In genomic region chr19:55218192-55218739, GRCm38 (mm10) we compare ENCODE assay signal across 8 mouse cellular contexts. TPM values are rescaled to one million over a fixed set of nuclear protein-coding genes. Genes with fewer than 3 reads are reported as not detected.
DNase-seq lines count a peak whose midpoint lies in the region; ATAC-seq and TF ChIP-seq lines count a peak whose summit lies in the region.

No protein-coding gene starts in this region.

- TF ChIP-seq POLR2A in bone marrow, adult 2 months (IDR thresholded peaks at IDR 0.05; ENCODE audit: borderline replicate concordance, control insufficient read depth, low read depth, low read length), result no peak
- no peak for TF ChIP-seq POLR2A in spleen, adult 2 months (IDR thresholded peaks at IDR 0.05; ENCODE audit: low read depth, low read length)

- H3K9ac ChIP-seq in embryonic facial prominence, embryonic 14.5 days (ENCODE audit: low read depth, low read length), result peak overlapping the region; percentile 55
- H3K9ac ChIP-seq in limb, embryonic 13.5 days, result peak overlapping the region; percentile 58
- H3K9ac ChIP-seq in midbrain, embryonic 15.5 days, result peak overlapping the region; percentile 38

- no peaks in the 10 kb centered on the region; the same call in none of the 2 replicates for H3K4me1 ChIP-seq in bone marrow, adult 2 months (ENCODE audit: control insufficient read depth, insufficient read depth, low read length)
- H3K4me1 ChIP-seq in embryonic facial prominence, embryonic 14.5 days (ENCODE audit: control insufficient read depth, insufficient read depth, low read length), result no peaks in the 10 kb centered on the region
- H3K4me1 ChIP-seq in limb, embryonic 13.5 days, result peaks cover 24% of the 10 kb centered on the region; the same call in 1 of the 2 replicates
- H3K4me1 ChIP-seq in midbrain, embryonic 15.5 days, result peaks cover 11% of the 10 kb centered on the region
- no peaks in the 10 kb centered on the region for H3K4me1 ChIP-seq in spleen, adult 2 months (ENCODE audit: control insufficient read depth, insufficient read depth, insufficient read length)

- peak; percentile 86 for DNase-seq in A20 (ENCODE audit: low read depth, low spot score)
- DNase-seq in embryonic facial prominence, embryonic 14.5 days (ENCODE audit: low spot score), result peak; percentile 87
- peak; percentile 72 for DNase-seq in heart, adult 8-10 months (ENCODE audit: low spot score)
- DNase-seq in kidney, adult 8-10 months, result peak; percentile 71 to 88
- peak; percentile 41 to 64 for DNase-seq in spleen, adult 2 months (ENCODE audit: low read depth in 1 of 2, low spot score in 2 of 2)

- peak; percentile 80 for ATAC-seq in embryonic facial prominence, embryonic 14.5 days (ENCODE audit: low read depth)
- ATAC-seq in limb, embryonic 13.5 days (ENCODE audit: low FRiP score, low read depth), result peak; percentile 75
- ATAC-seq in midbrain, embryonic 15.5 days (replicated peaks), result peak; percentile 87

- WGBS in bone marrow, adult 2 months, result 4% methylated on average over 20 of the region's 20 CpGs
- 4% methylated on average over 20 of the region's 20 CpGs for WGBS in embryonic facial prominence, embryonic 14.5 days
- WGBS in limb, embryonic 13.5 days, result 4% methylated on average over 20 of the region's 20 CpGs
- 3% methylated on average over 20 of the region's 20 CpGs for WGBS in midbrain, embryonic 15.5 days
- WGBS in spleen, adult 2 months, result 5% methylated on average over 20 of the region's 20 CpGs

- no peaks in the 10 kb centered on the region for H3K27me3 ChIP-seq in embryonic facial prominence, embryonic 14.5 days (replicated peaks; ENCODE audit: control insufficient read depth, insufficient read depth, low read length)
- H3K27me3 ChIP-seq in limb, embryonic 13.5 days, result 0 out of 2 replicates have a peak, but pooled peaks cover 5% of the 10 kb centered on the region
- H3K27me3 ChIP-seq in midbrain, embryonic 15.5 days (replicated peaks), result no peaks in the 10 kb centered on the region
- no peaks in the 10 kb centered on the region for H3K27me3 ChIP-seq in spleen, adult 2 months (ENCODE audit: control insufficient read depth, insufficient read depth, low read length)

- no peaks in the 10 kb centered on the region for H3K9me3 ChIP-seq in embryonic facial prominence, embryonic 14.5 days (ENCODE audit: control insufficient read depth, low read length)
- H3K9me3 ChIP-seq in limb, embryonic 13.5 days, result no peaks in the 10 kb centered on the region
- no peaks in the 10 kb centered on the region for H3K9me3 ChIP-seq in midbrain, embryonic 15.5 days

- peak overlapping the region; percentile 84 for H3K27ac ChIP-seq in bone marrow, adult 2 months (ENCODE audit: control insufficient read depth, insufficient read depth, low read depth, low read length, poor library complexity)
- no peak overlapping the region for H3K27ac ChIP-seq in embryonic facial prominence, embryonic 14.5 days (replicated peaks; ENCODE audit: low read depth, low read length)
- no peak overlapping the region for H3K27ac ChIP-seq in limb, embryonic 13.5 days
- no peak overlapping the region for H3K27ac ChIP-seq in midbrain, embryonic 15.5 days
- H3K27ac ChIP-seq in spleen, adult 2 months (ENCODE audit: insufficient read depth, low read length), result no peak overlapping the region

- peak overlapping the region; percentile 67 for H3K4me2 ChIP-seq in embryonic facial prominence, embryonic 14.5 days (ENCODE audit: low read depth, low read length)
- peak overlapping the region; percentile 69 for H3K4me2 ChIP-seq in limb, embryonic 13.5 days (replicated peaks)
- peak overlapping the region; percentile 64 for H3K4me2 ChIP-seq in midbrain, embryonic 15.5 days

- no peaks in the 10 kb centered on the region for H3K36me3 ChIP-seq in embryonic facial prominence, embryonic 14.5 days (ENCODE audit: control insufficient read depth, insufficient read depth, low read length)
- no peaks in the 10 kb centered on the region for H3K36me3 ChIP-seq in limb, embryonic 13.5 days
- H3K36me3 ChIP-seq in midbrain, embryonic 15.5 days (replicated peaks), result no peaks in the 10 kb centered on the region
- no peaks in the 10 kb centered on the region for H3K36me3 ChIP-seq in spleen, adult 2 months (ENCODE audit: control insufficient read depth, insufficient read depth, low read length)

- peak; percentile 84 for TF ChIP-seq CTCF in bone marrow, adult 2 months (IDR thresholded peaks at IDR 0.05; ENCODE audit: control insufficient read depth, insufficient read depth, low read length)
- peak; percentile 72; the same call in 1 of the 2 replicates for TF ChIP-seq CTCF in spleen, adult 2 months (IDR thresholded peaks at IDR 0.05; ENCODE audit: extremely low read depth, insufficient read depth, insufficient read length, insufficient replicate concordance)

- peak overlapping the region; percentile 58 for H3K4me3 ChIP-seq in bone marrow, adult 2 months (replicated peaks; ENCODE audit: control insufficient read depth, low read depth, low read length)
- peak overlapping the region; percentile 37 for H3K4me3 ChIP-seq in embryonic facial prominence, embryonic 14.5 days (ENCODE audit: low read depth, low read length)
- peak overlapping the region; percentile 45 for H3K4me3 ChIP-seq in limb, embryonic 13.5 days
- H3K4me3 ChIP-seq in midbrain, embryonic 15.5 days, result peak overlapping the region; percentile 43
- H3K4me3 ChIP-seq in spleen, adult 2 months (ENCODE audit: extremely low read depth, insufficient read depth, insufficient read length), result peak overlapping the region; percentile 46

RNA-seq across cellular contexts. Expression of gene Gucy2g, which starts 22.8 kb away (rescaled TPM):
- polyA plus RNA-seq in bone marrow, adult 2 months (2011; ENCODE audit: insufficient read depth, insufficient read length, low replicate concordance, missing spikeins), result not detected in 2 replicates
- polyA plus RNA-seq in embryonic facial prominence, embryonic 14.5 days (2014; fragmentation: Nextera tagmentation; extraction: Ambion mirVana), result 0.06 TPM in 1 of 2 replicates, not detected in the other
- total RNA-seq in heart, adult 8-10 months (2022), result not detected
- polyA plus RNA-seq in limb, embryonic 13.5 days (2015; fragmentation: Nextera tagmentation; extraction: Ambion mirVana), result not detected in 2 replicates
- polyA plus RNA-seq in midbrain, embryonic 15.5 days (2015; fragmentation: Nextera tagmentation; extraction: Ambion mirVana), result not detected in 2 replicates
- 0.15 and 0.22 TPM in 2 replicates for polyA plus RNA-seq in spleen, adult 2 months (2012; rRNA removed)

RNA-seq across cellular contexts. Expression of gene Acsl5, which starts 33.5 kb away (rescaled TPM):
- 58.1 and 82.2 TPM in 2 replicates for polyA plus RNA-seq in bone marrow, adult 2 months (2011; ENCODE audit: insufficient read depth, insufficient read length, low replicate concordance, missing spikeins)
- 31.0 and 36.4 TPM in 2 replicates for polyA plus RNA-seq in embryonic facial prominence, embryonic 14.5 days (2014; fragmentation: Nextera tagmentation; extraction: Ambion mirVana)
- total RNA-seq in heart, adult 8-10 months (2022), result 10 to 100 TPM; 10.8 to 12.4 (median 11.5) TPM
- 19.3 and 27.9 TPM in 2 replicates for polyA plus RNA-seq in limb, embryonic 13.5 days (2015; fragmentation: Nextera tagmentation; extraction: Ambion mirVana)
- 13.4 and 15.7 TPM in 2 replicates for polyA plus RNA-seq in midbrain, embryonic 15.5 days (2015; fragmentation: Nextera tagmentation; extraction: Ambion mirVana)
- polyA plus RNA-seq in spleen, adult 2 months (2012; rRNA removed), result 9.3 and 10.5 TPM in 2 replicates

RNA-seq across cellular contexts. Expression of gene Tectb, which starts 37.7 kb away (rescaled TPM):
- not detected in 2 replicates for polyA plus RNA-seq in bone marrow, adult 2 months (2011; ENCODE audit: insufficient read depth, insufficient read length, low replicate concordance, missing spikeins)
- polyA plus RNA-seq in embryonic facial prominence, embryonic 14.5 days (2014; fragmentation: Nextera tagmentation; extraction: Ambion mirVana), result 1.6 and 2.4 TPM in 2 replicates
- total RNA-seq in heart, adult 8-10 months (2022), result under 1 TPM; 0.14 to 0.41 (median 0.29) TPM
- polyA plus RNA-seq in limb, embryonic 13.5 days (2015; fragmentation: Nextera tagmentation; extraction: Ambion mirVana), result not detected in 2 replicates
- polyA plus RNA-seq in midbrain, embryonic 15.5 days (2015; fragmentation: Nextera tagmentation; extraction: Ambion mirVana), result 0.22 and 0.46 TPM in 2 replicates
- 0.04 TPM in 1 of 2 replicates, not detected in the other for polyA plus RNA-seq in spleen, adult 2 months (2012; rRNA removed)
